Mouse (Mus musculus): ENCODE measurements around the gene Inafm1. TPM values are rescaled to one million over a fixed set of nuclear protein-coding genes. Genes with fewer than 3 reads are reported as not detected.
"Not testable (repeated sequence)": the region's sequence is repeated elsewhere in the genome, so short reads cannot be mapped to it uniquely, and the experiment has no call there.

Gene Inafm1
- polyA plus RNA-seq, 1 experiment: 53.8 TPM

DNA sequence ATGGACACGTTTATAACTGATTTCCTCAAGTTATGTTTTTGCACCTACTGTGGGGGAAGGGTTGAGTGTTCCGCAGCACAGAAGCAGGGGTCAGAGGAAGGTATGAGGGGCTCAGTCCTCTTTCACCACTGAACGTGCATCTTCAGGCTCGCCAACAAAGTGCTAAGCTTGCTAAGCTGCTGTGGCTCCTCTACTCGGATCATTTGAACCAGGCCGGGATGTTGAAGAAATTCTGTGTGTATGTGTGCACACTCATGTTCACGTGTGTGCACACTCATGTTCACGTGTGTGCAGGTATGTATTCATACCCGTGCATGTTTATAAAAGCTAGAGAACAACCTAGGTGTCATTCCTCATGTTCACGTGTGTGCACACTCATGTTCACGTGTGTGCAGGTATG lies 7.6 kb downstream of the Inafm1 start:
- peaks cover 21% of the 10 kb centered on the region for H3K36me3 ChIP-seq (replicated peaks; ENCODE audit: low read length)
- TF ChIP-seq GATA1 (IDR thresholded peaks at IDR 0.05; ENCODE audit: borderline replicate concordance, low read length): no peak
- TF ChIP-seq FLI1 (IDR thresholded peaks at IDR 0.05; ENCODE audit: low read length): no peak

DNA sequence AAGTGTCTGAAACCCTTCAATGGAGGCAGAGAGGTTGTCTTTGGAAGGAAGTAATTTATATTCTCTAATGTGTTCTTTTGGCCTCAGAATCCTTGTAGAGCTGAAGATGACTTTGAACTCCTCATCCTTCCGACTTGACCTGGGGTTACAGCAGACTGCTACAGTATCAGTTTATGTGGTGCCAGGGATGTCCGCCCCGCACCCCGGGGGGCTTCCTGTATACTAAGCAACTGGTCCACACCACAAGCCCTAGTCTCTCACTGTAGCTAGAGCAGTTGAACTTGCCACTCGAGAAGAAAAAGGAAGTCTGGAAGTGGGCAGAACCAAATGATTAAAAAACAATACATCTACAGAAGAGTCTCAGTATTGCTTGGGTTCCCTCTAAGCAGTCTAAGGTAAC lies 9.6 kb downstream of the Inafm1 start:
- no peak for TF ChIP-seq GATA1 (IDR thresholded peaks at IDR 0.05; ENCODE audit: borderline replicate concordance, low read length)
- TF ChIP-seq FLI1 (IDR thresholded peaks at IDR 0.05; ENCODE audit: low read length): no peak
- Histone ChIP-seq H3K4me3 (replicated peaks) (no peak overlapping the region), H3K9me3 (no peaks in the 10 kb centered on the region), H3K27me3 (replicated peaks) (no peaks in the 10 kb centered on the region), H3K4me1 (peaks cover 40% of the 10 kb centered on the region), H3K36me3 (replicated peaks; ENCODE audit: low read length) (peaks cover 12% of the 10 kb centered on the region)

More for the DNA sequence above, 7.6 kb downstream of the Inafm1 start:
- Histone ChIP-seq H3K4me3 (replicated peaks) (no peak overlapping the region), H3K4me1 (peaks cover 36% of the 10 kb centered on the region), H3K9me3 (no peaks in the 10 kb centered on the region), H3K27me3 (replicated peaks) (no peaks in the 10 kb centered on the region)

DNA sequence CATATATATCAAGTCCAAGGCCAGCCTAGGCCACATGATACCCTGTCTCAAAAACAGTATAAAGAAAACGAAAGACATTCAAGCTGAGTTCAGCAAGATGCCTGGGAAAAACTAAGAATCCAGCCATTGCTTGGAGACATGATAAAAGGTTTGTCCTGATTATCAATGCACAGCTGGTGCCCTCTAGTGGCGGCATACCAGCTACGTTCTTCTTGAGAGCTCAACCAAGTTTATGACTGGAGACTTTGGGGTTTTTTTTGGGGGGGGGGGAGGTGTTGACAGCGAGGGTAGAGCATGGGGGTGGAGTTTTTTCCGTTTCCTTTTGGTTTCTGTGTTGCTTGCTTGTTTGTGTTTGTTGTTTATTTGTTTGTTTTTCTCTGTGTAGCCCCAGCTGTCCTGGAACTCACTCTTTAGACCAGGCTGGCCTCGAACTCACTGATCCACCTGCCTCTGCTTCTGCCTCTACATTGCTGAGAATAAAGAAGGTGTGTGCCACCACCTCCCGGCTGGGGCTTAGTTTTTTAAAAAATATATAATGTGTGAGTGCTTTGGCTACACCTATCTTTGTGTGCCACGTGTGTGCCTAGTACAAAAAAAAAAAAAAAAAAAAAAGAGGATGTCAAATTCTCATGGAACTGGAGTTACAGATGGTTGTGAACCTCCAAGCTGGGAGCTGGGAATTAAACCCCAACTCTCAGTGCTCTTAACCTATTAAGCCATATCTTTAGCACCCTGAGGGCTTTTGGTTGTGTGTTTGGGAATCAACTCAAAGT lies 10.2 kb downstream of the Inafm1 start:
- no peaks in the 10 kb centered on the region for H3K27me3 ChIP-seq (replicated peaks)
- peaks cover 6% of the 10 kb centered on the region for H3K36me3 ChIP-seq (replicated peaks; ENCODE audit: low read length)
- no peak for TF ChIP-seq FLI1 (IDR thresholded peaks at IDR 0.05; ENCODE audit: low read length)
- TF ChIP-seq GATA1 (IDR thresholded peaks at IDR 0.05; ENCODE audit: borderline replicate concordance, low read length): no peak
- no peaks in the 10 kb centered on the region for H3K9me3 ChIP-seq
- peaks cover 47% of the 10 kb centered on the region for H3K4me1 ChIP-seq
- no peak overlapping the region for H3K4me3 ChIP-seq (replicated peaks)

DNA sequence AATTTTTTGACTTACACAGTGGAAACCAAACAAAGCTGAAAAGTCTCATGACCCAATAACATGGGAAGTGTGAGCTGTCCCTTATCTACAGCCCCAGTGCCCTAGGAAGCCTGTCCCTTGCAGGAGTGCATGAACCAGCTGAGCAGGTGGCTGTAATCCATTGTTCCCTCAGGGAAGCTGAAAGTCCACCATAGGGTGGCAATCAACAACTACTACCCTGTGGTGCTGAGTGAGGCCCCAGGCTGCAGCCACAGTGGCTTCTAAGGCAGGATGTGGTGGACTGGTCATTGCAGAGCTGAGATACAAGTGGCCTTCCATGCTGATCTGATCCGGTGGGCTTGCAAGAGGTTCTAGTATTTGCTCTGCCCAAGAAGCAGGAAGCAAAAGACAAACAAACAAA lies 12.3 kb downstream of the Inafm1 start:
- Histone ChIP-seq H3K36me3 (replicated peaks; ENCODE audit: low read length) (no peaks in the 10 kb centered on the region), H3K9me3 (no peaks in the 10 kb centered on the region), H3K4me3 (replicated peaks) (peak overlapping the region; percentile 71), H3K4me1 (peaks cover 57% of the 10 kb centered on the region), H3K27me3 (replicated peaks) (no peaks in the 10 kb centered on the region)
- TF ChIP-seq GATA1 (IDR thresholded peaks at IDR 0.05; ENCODE audit: borderline replicate concordance, low read length) (no peak), FLI1 (IDR thresholded peaks at IDR 0.05; ENCODE audit: low read length) (no peak)

DNA sequence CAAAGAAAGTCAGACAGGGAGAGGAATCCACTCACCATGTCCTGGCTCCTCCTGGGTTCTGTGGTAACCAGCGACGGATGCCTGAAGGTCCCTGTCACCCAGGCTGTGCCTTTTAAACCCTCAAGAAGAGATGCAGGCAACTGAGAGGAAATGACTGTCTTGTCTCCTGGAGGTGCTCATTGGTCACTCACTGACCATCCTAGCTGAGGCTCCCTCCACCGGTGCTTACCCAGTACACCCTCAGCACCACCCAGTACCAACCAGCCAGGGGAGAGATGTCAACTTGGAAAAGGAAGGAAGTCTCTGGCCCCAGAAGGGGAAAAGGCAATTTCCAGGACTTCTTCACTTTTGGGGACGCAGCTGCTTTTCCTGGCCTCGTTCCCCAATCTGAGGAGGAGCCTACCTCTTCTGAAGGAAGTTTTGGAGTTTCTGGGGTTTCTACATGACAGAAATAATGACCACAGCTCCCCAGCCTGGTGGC lies 14.3 kb downstream of the Inafm1 start, which contains the start of gene C5ar1:
TSS of gene C5ar1 (minus strand) at position 431 of the 481 bp plus-strand sequence.
- peak within 1 kb of the TSS; percentile 71 for H3K4me3 ChIP-seq (replicated peaks)
- TF ChIP-seq GATA1 (IDR thresholded peaks at IDR 0.05; ENCODE audit: borderline replicate concordance, low read length) (no peak), FLI1 (IDR thresholded peaks at IDR 0.05; ENCODE audit: low read length) (no peak)

DNA sequence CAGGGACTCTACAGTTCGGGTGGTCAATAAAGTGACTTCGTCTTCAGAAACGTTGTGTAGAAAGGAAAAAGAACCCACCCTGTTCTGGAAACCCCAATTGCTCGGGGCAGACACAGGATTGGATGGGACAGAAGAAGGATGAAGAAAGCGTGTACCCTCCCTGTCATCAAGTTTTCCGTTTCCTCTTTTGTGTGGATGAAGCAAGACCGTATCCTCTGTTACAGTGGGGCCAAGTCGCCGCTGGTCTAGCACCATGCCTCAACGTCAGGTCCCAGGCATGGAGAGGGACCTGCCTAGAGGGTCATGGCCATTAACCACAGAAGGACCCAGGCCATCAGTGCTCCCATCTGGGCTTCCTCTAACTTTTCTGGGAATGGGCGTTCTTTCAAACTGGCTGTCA lies 15.6 kb downstream of the Inafm1 start:
- peaks cover 74% of the 10 kb centered on the region for H3K4me1 ChIP-seq
- H3K4me3 ChIP-seq (replicated peaks): peak overlapping the region; percentile 79
- no peaks in the 10 kb centered on the region for H3K9me3 ChIP-seq
- TF ChIP-seq FLI1 (IDR thresholded peaks at IDR 0.05; ENCODE audit: low read length): no peak
- TF ChIP-seq GATA1 (IDR thresholded peaks at IDR 0.05; ENCODE audit: borderline replicate concordance, low read length): no peak
- H3K27me3 ChIP-seq (replicated peaks): no peaks in the 10 kb centered on the region
- no peaks in the 10 kb centered on the region for H3K36me3 ChIP-seq (replicated peaks; ENCODE audit: low read length)

More for the DNA sequence above, 14.3 kb downstream of the Inafm1 start, which contains the start of gene C5ar1:
- H3K4me1 ChIP-seq: peaks cover 71% of the 10 kb centered on the region
- H3K36me3 ChIP-seq (replicated peaks; ENCODE audit: low read length): no peaks in the 10 kb centered on the region
- H3K9me3 ChIP-seq: no peaks in the 10 kb centered on the region
- H3K27me3 ChIP-seq (replicated peaks): no peaks in the 10 kb centered on the region

DNA sequence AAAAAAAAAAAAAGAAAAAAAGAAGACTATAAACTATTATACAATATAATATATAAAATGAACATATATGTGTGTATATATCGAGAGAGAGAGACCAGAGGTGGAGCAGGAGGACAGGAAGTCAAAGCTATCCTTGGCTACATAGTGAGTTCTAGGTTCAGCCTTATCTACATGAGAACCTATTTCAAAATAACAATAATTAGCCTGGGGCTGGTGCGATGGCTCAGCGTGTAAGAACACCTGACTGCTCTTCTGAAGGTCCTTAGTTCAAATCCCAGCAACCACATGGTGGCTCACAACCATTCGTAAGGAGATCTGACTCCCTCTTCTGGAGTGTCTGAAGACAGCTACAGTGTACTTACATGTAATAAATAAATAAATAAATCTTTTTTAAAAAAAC lies 17.5 kb downstream of the Inafm1 start:
- peaks cover 74% of the 10 kb centered on the region for H3K4me1 ChIP-seq
- not testable (repeated sequence) for H3K4me3 ChIP-seq (replicated peaks)

DNA sequence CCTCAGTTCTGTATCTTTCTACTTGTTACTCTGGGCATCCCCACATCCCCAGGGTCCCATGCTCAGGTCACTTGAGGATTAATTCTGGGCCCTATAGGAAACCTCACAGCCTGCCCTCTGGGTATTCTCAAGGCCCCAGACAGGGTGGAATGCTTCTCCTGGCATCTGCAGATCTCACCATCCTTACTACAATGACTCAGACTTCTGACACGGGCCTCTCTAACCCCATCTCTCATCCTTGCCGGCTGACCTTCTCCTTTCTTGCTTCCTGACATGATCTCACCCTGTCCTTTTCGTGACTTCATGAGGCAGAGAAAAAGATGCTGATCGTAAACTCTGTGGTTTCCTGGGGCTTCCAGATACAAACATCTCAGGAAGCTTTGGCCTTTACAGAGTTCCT lies 19.2 kb downstream of the Inafm1 start:
- H3K4me1 ChIP-seq: peaks cover 68% of the 10 kb centered on the region
- H3K36me3 ChIP-seq (replicated peaks; ENCODE audit: low read length): no peaks in the 10 kb centered on the region
- no peak for TF ChIP-seq GATA1 (IDR thresholded peaks at IDR 0.05; ENCODE audit: borderline replicate concordance, low read length)
- TF ChIP-seq FLI1 (IDR thresholded peaks at IDR 0.05; ENCODE audit: low read length): no peak
- no peaks in the 10 kb centered on the region for H3K27me3 ChIP-seq (replicated peaks)
- H3K4me3 ChIP-seq (replicated peaks): peak overlapping the region; percentile 76
- no peaks in the 10 kb centered on the region for H3K9me3 ChIP-seq

More for the DNA sequence above, 17.5 kb downstream of the Inafm1 start:
- not testable (repeated sequence) for H3K27me3 ChIP-seq (replicated peaks); H3K36me3 ChIP-seq (replicated peaks; ENCODE audit: low read length); H3K9me3 ChIP-seq

DNA sequence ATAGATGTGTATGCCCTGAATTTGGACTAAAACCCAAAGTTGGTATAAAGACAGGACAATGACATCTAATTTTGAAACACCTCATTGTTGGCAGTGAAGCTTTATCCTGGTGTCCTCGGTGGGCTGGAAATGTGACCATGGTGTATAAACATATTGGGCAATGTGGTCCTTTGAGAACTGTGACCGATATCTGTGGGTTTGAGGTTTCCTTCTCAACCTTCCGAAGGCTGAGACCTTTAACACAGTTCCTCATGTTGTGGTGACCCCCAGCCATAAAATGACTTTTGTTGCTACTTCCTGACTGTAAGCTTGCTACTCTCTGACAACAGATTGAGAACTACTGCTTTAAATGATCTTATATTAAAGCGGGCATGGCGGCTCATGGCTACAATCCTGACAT lies 22.7 kb downstream of the Inafm1 start:
- no peak for TF ChIP-seq FLI1 (IDR thresholded peaks at IDR 0.05; ENCODE audit: low read length)
- TF ChIP-seq GATA1 (IDR thresholded peaks at IDR 0.05; ENCODE audit: borderline replicate concordance, low read length): no peak
- H3K4me1 ChIP-seq: peaks cover 73% of the 10 kb centered on the region
- H3K36me3 ChIP-seq (replicated peaks; ENCODE audit: low read length): peaks cover 14% of the 10 kb centered on the region
- H3K9me3 ChIP-seq: peaks cover 5% of the 10 kb centered on the region; the same call in 1 of the 2 replicates
- H3K27me3 ChIP-seq (replicated peaks): peaks cover 11% of the 10 kb centered on the region
- H3K4me3 ChIP-seq (replicated peaks): peak overlapping the region; percentile 11

DNA sequence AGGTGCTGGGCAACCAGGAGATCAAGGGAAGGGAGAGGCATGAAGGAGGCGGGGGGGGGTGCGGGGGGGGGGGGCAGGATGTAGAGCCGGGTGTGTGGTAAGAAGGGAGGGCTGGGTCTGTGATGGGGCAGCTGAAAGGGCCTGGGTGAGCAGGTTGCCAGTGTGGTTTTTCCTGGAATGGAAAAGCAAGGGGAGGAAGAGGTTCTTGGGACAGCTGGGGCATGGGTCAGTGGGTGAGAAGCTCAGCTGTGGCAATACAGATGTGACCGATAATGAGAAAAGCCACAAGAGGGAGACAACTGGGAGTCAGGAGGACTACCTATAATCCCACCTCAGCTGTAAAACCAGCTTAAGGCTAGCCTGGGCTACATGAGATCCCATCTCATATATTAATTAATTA lies 27.5 kb downstream of the Inafm1 start:
- H3K36me3 ChIP-seq (replicated peaks; ENCODE audit: low read length): peaks cover 14% of the 10 kb centered on the region
- peaks cover 83% of the 10 kb centered on the region for H3K4me1 ChIP-seq
- peaks cover 5% of the 10 kb centered on the region; the same call in 1 of the 2 replicates for H3K9me3 ChIP-seq
- H3K27me3 ChIP-seq (replicated peaks): peaks cover 11% of the 10 kb centered on the region
- no peak overlapping the region for H3K4me3 ChIP-seq (replicated peaks)
- TF ChIP-seq FLI1 (IDR thresholded peaks at IDR 0.05; ENCODE audit: low read length) (no peak), GATA1 (IDR thresholded peaks at IDR 0.05; ENCODE audit: borderline replicate concordance, low read length) (no peak)

Data from megakaryocyte, embryonic 14.5 days (primary cell).